Comparison of ENCODE assay signal across 8 mouse cellular contexts in the genomic region with DNA sequence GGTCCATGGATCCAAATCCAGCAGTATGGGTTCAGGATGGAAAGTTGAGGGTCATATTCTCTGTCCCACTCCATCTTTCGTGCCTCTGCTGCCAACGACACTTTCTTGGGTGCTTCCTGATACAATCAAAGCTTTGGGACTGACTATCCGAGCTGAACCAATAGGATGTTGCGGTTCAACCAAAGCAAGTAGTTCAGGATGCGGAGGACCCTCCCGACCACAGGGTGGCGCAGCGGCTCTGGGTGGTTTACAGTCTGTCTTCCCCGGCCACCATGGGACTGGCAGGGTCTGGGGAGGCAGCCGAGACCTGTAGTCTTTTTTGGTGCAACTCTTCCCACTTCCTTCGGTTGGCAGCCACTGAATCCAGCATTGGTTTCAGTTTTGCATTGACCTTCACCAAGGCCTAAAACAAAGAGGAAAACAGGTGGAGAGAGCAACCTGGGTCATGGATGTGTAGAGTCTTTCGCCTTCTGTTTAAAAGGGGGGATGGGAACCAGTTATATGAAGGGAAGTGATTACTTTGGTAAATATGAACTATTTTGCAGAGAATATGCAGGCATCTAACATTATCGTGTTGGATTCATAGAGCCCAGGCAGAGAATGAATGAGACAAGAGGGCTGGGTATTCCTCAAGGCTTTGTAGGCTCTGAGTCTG. TPM values are rescaled to one million over a fixed set of nuclear protein-coding genes. Genes with fewer than 3 reads are reported as not detected.
DNase-seq lines count a peak whose midpoint lies in the region; ATAC-seq lines count a peak whose summit lies in the region.

No protein-coding gene starts in this region.

- no peaks in the 10 kb centered on the region for H3K27me3 ChIP-seq in liver, embryonic 13.5 days

- H3K36me3 ChIP-seq in liver, embryonic 13.5 days, result no peaks in the 10 kb centered on the region

- no peak overlapping the region for H3K27ac ChIP-seq in liver, embryonic 13.5 days

- no peak for ATAC-seq in liver, embryonic 13.5 days (ENCODE audit: low read depth)

- 25% methylated on average over 13 of the region's 13 CpGs for WGBS in liver, embryonic 13.5 days (ENCODE audit: insufficient replicate concordance)

- no peaks in the 10 kb centered on the region for H3K4me1 ChIP-seq in liver, embryonic 13.5 days (replicated peaks)

- H3K9ac ChIP-seq in liver, embryonic 13.5 days, result no peak overlapping the region

- DNase-seq in 3134 (ENCODE audit: extremely low read depth, insufficient read length, low spot score) (peak; percentile 32), NIH3T3 (ENCODE audit: low read depth) (peak; percentile 67)
- DNase-seq in cerebellum, adult 9-11 months, result peak; percentile 39
- peak; percentile 44 to 69 for DNase-seq in gastrocnemius, postnatal 4 days (ENCODE audit: low spot score in 2 of 2)
- DNase-seq in kidney, adult 8-10 months, result peak; percentile 39 to 71
- DNase-seq in liver, embryonic 13.5 days, result peak; percentile 45
- peak; percentile 20 for DNase-seq in ovary, postnatal 10 days (ENCODE audit: low spot score)
- DNase-seq in thymus, postnatal 10 days (ENCODE audit: low spot score in 2 of 2), result peak; percentile 59 to 76

- H3K9me3 ChIP-seq in liver, embryonic 13.5 days (replicated peaks), result no peaks in the 10 kb centered on the region

- H3K4me2 ChIP-seq in liver, embryonic 13.5 days, result peak overlapping the region; percentile 16; the same call in 1 of the 2 replicates

- no peak overlapping the region for H3K4me3 ChIP-seq in liver, embryonic 13.5 days (replicated peaks)

RNA-seq across cellular contexts. Expression of a gene that starts 9.2 kb away (rescaled TPM):
- total RNA-seq in gastrocnemius, postnatal 4 days (2021), result 1 to 10 TPM; 2.0 to 2.5 TPM
- polyA plus RNA-seq in liver, embryonic 13.5 days (2015; fragmentation: Nextera tagmentation; extraction: Ambion mirVana), result 1.4 and 1.6 TPM in 2 replicates

RNA-seq across cellular contexts. Expression of a gene that starts 13.0 kb away (rescaled TPM):
- total RNA-seq in gastrocnemius, postnatal 4 days (2021), result under 1 TPM; 0.21 to 0.22 TPM
- 0.06 and 0.09 TPM in 2 replicates for polyA plus RNA-seq in liver, embryonic 13.5 days (2015; fragmentation: Nextera tagmentation; extraction: Ambion mirVana)

RNA-seq across cellular contexts. Expression of a gene that starts 52.6 kb away (rescaled TPM):
- 1 to 10 TPM; 6.2 to 6.5 TPM for total RNA-seq in gastrocnemius, postnatal 4 days (2021)
- polyA plus RNA-seq in liver, embryonic 13.5 days (2015; fragmentation: Nextera tagmentation; extraction: Ambion mirVana), result 1.2 and 1.7 TPM in 2 replicates
